Mouse (Mus musculus): ENCODE results near the gene Pyroxd1. TPM values are rescaled to one million over a fixed set of nuclear protein-coding genes. Genes with fewer than 3 reads are reported as not detected.

Pyroxd1 gene
- polyA plus RNA-seq, 1 experiment from 2014 or later = 14.2 TPM

- Histone ChIP-seq H3K27ac (ENCODE audit: low read length) (no peak overlapping the region), H3K36me3 (ENCODE audit: control insufficient read depth, insufficient read depth) (no peaks in the 10 kb centered on the region), H3K4me1 (ENCODE audit: control insufficient read depth, insufficient read depth, low read length) (peaks cover 13% of the 10 kb centered on the region), H3K9me3 (replicated peaks; ENCODE audit: control insufficient read depth, low read length) (no peaks in the 10 kb centered on the region), H3K4me2 (ENCODE audit: low read depth, low read length) (peak overlapping the region; percentile 91), H3K27me3 (ENCODE audit: control insufficient read depth, insufficient read depth, low read length) (no peaks in the 10 kb centered on the region), H3K9ac (ENCODE audit: low read length) (peak overlapping the region; percentile 72), H3K4me3 (ENCODE audit: low read length) (peak overlapping the region; percentile 78)
- WGBS = 4% methylated on average over 31 of the region's 31 CpGs
- ATAC-seq (replicated peaks; ENCODE audit: extremely low read depth, insufficient read depth, low FRiP score) = peak; percentile 67
Observed at GRCm38 (mm10) chr6:142386285-142387010, 41.0 kb downstream of the Pyroxd1 start.

- WGBS = under 1% methylated on average over 79 of the region's 87 CpGs
Observed at GRCm38 (mm10) chr6:142387011-142387754, 41.7 kb downstream of the Pyroxd1 start, which contains the start of the genes Recql and Golt1b. Gene Recql (minus strand): TSS chr6:142387087. Gene Golt1b (plus strand): TSS chr6:142387221.

GRCm38 (mm10) chr6:142387755-142388271, 42.4 kb downstream of the Pyroxd1 start:
- 7% methylated on average over 8 of the region's 8 CpGs for WGBS
- Histone ChIP-seq H3K27ac (ENCODE audit: low read length) (no peak overlapping the region), H3K4me3 (ENCODE audit: low read length) (peak overlapping the region; percentile 78), H3K9ac (ENCODE audit: low read length) (peak overlapping the region; percentile 83), H3K9me3 (replicated peaks; ENCODE audit: control insufficient read depth, low read length) (no peaks in the 10 kb centered on the region), H3K36me3 (ENCODE audit: control insufficient read depth, insufficient read depth) (no peaks in the 10 kb centered on the region), H3K4me1 (ENCODE audit: control insufficient read depth, insufficient read depth, low read length) (peaks cover 13% of the 10 kb centered on the region), H3K27me3 (ENCODE audit: control insufficient read depth, insufficient read depth, low read length) (no peaks in the 10 kb centered on the region), H3K4me2 (ENCODE audit: low read depth, low read length) (peak overlapping the region; percentile 77)
- ATAC-seq (replicated peaks; ENCODE audit: extremely low read depth, insufficient read depth, low FRiP score) = no peak

More at GRCm38 (mm10) chr6:142387011-142387754, 41.7 kb downstream of the Pyroxd1 start, which contains the start of the genes Recql and Golt1b:
- H3K4me1 ChIP-seq (ENCODE audit: control insufficient read depth, insufficient read depth, low read length) = peaks cover 13% of the 10 kb centered on the region
- H3K36me3 ChIP-seq (ENCODE audit: control insufficient read depth, insufficient read depth) = no peaks in the 10 kb centered on the region
- peak within 1 kb of the TSS; percentile 91 for H3K4me2 ChIP-seq (ENCODE audit: low read depth, low read length)
- H3K9ac ChIP-seq (ENCODE audit: low read length) = peak within 1 kb of the TSS; percentile 83
- H3K9me3 ChIP-seq (replicated peaks; ENCODE audit: control insufficient read depth, low read length) = no peaks in the 10 kb centered on the region
- peak within 1 kb of the TSS; percentile 78 for H3K4me3 ChIP-seq (ENCODE audit: low read length)
- H3K27ac ChIP-seq (ENCODE audit: low read length) = no peak within 1 kb of the TSS
- peak; percentile 100 for ATAC-seq (replicated peaks; ENCODE audit: extremely low read depth, insufficient read depth, low FRiP score)
- no peaks in the 10 kb centered on the region for H3K27me3 ChIP-seq (ENCODE audit: control insufficient read depth, insufficient read depth, low read length)

- H3K27me3 ChIP-seq (ENCODE audit: control insufficient read depth, insufficient read depth, low read length) = no peaks in the 10 kb centered on the region
- 0 out of 2 replicates have a peak, but pooled peaks cover 2% of the 10 kb centered on the region for H3K36me3 ChIP-seq (ENCODE audit: control insufficient read depth, insufficient read depth)
- no peak overlapping the region for H3K4me3 ChIP-seq (ENCODE audit: low read length)
- no peak overlapping the region for H3K4me2 ChIP-seq (ENCODE audit: low read depth, low read length)
- peaks cover 13% of the 10 kb centered on the region for H3K4me1 ChIP-seq (ENCODE audit: control insufficient read depth, insufficient read depth, low read length)
- no peak overlapping the region for H3K9ac ChIP-seq (ENCODE audit: low read length)
- 69% methylated on average over 2 of the region's 2 CpGs for WGBS
- H3K9me3 ChIP-seq (replicated peaks; ENCODE audit: control insufficient read depth, low read length) = no peaks in the 10 kb centered on the region
- no peak for ATAC-seq (replicated peaks; ENCODE audit: extremely low read depth, insufficient read depth, low FRiP score)
- no peak overlapping the region for H3K27ac ChIP-seq (ENCODE audit: low read length)
Observed at GRCm38 (mm10) chr6:142389101-142389500, 43.6 kb downstream of the Pyroxd1 start.

GRCm38 (mm10) chr6:142392312-142392711, 46.9 kb downstream of the Pyroxd1 start:
- Histone ChIP-seq H3K9ac (ENCODE audit: low read length) (no peak overlapping the region), H3K36me3 (ENCODE audit: control insufficient read depth, insufficient read depth) (peaks cover 21% of the 10 kb centered on the region)
- WGBS = 60% methylated on average over 5 of the region's 5 CpGs

GRCm38 (mm10) chr6:142394669-142395068, 49.2 kb downstream of the Pyroxd1 start:
- H3K27me3 ChIP-seq (ENCODE audit: control insufficient read depth, insufficient read depth, low read length) = no peaks in the 10 kb centered on the region
- H3K4me3 ChIP-seq (ENCODE audit: low read length) = no peak overlapping the region
- 78% methylated on average over 5 of the region's 5 CpGs for WGBS
- H3K9ac ChIP-seq (ENCODE audit: low read length) = no peak overlapping the region
- peaks cover 21% of the 10 kb centered on the region for H3K36me3 ChIP-seq (ENCODE audit: control insufficient read depth, insufficient read depth)
- H3K4me2 ChIP-seq (ENCODE audit: low read depth, low read length) = no peak overlapping the region
- H3K4me1 ChIP-seq (ENCODE audit: control insufficient read depth, insufficient read depth, low read length) = no peaks in the 10 kb centered on the region
- H3K27ac ChIP-seq (ENCODE audit: low read length) = no peak overlapping the region
- no peaks in the 10 kb centered on the region for H3K9me3 ChIP-seq (replicated peaks; ENCODE audit: control insufficient read depth, low read length)
- no peak for ATAC-seq (replicated peaks; ENCODE audit: extremely low read depth, insufficient read depth, low FRiP score)

More at GRCm38 (mm10) chr6:142392312-142392711, 46.9 kb downstream of the Pyroxd1 start:
- Histone ChIP-seq H3K27me3 (ENCODE audit: control insufficient read depth, insufficient read depth, low read length) (no peaks in the 10 kb centered on the region), H3K4me2 (ENCODE audit: low read depth, low read length) (no peak overlapping the region), H3K9me3 (replicated peaks; ENCODE audit: control insufficient read depth, low read length) (no peaks in the 10 kb centered on the region), H3K4me1 (ENCODE audit: control insufficient read depth, insufficient read depth, low read length) (peaks cover 9% of the 10 kb centered on the region), H3K27ac (ENCODE audit: low read length) (no peak overlapping the region), H3K4me3 (ENCODE audit: low read length) (no peak overlapping the region)
- ATAC-seq (replicated peaks; ENCODE audit: extremely low read depth, insufficient read depth, low FRiP score) = no peak

- 88% methylated on average over 6 of the region's 6 CpGs for WGBS
- Histone ChIP-seq H3K4me1 (ENCODE audit: control insufficient read depth, insufficient read depth, low read length) (no peaks in the 10 kb centered on the region), H3K4me3 (ENCODE audit: low read length) (no peak overlapping the region), H3K9me3 (replicated peaks; ENCODE audit: control insufficient read depth, low read length) (no peaks in the 10 kb centered on the region), H3K4me2 (ENCODE audit: low read depth, low read length) (no peak overlapping the region), H3K36me3 (ENCODE audit: control insufficient read depth, insufficient read depth) (peaks cover 27% of the 10 kb centered on the region), H3K27ac (ENCODE audit: low read length) (no peak overlapping the region), H3K9ac (ENCODE audit: low read length) (no peak overlapping the region), H3K27me3 (ENCODE audit: control insufficient read depth, insufficient read depth, low read length) (no peaks in the 10 kb centered on the region)
- ATAC-seq (replicated peaks; ENCODE audit: extremely low read depth, insufficient read depth, low FRiP score) = no peak
Observed at GRCm38 (mm10) chr6:142395756-142396155, 50.3 kb downstream of the Pyroxd1 start.

- Histone ChIP-seq H3K4me2 (ENCODE audit: low read depth, low read length) (no peak overlapping the region), H3K9ac (ENCODE audit: low read length) (no peak overlapping the region), H3K4me3 (ENCODE audit: low read length) (no peak overlapping the region), H3K9me3 (replicated peaks; ENCODE audit: control insufficient read depth, low read length) (no peaks in the 10 kb centered on the region), H3K27ac (ENCODE audit: low read length) (no peak overlapping the region), H3K4me1 (ENCODE audit: control insufficient read depth, insufficient read depth, low read length) (peaks cover 3% of the 10 kb centered on the region; the same call in 1 of the 2 replicates), H3K36me3 (ENCODE audit: control insufficient read depth, insufficient read depth) (no peaks in the 10 kb centered on the region), H3K27me3 (ENCODE audit: control insufficient read depth, insufficient read depth, low read length) (peaks cover 25% of the 10 kb centered on the region)
- WGBS = 29% methylated on average over 1 of the region's 1 CpGs
- ATAC-seq (replicated peaks; ENCODE audit: extremely low read depth, insufficient read depth, low FRiP score) = no peak
Observed at GRCm38 (mm10) chr6:142411140-142411539, 65.7 kb downstream of the Pyroxd1 start.
